Mouse (Mus musculus): Measurements from ENCODE around the gene Tbc1d2.

DNA sequence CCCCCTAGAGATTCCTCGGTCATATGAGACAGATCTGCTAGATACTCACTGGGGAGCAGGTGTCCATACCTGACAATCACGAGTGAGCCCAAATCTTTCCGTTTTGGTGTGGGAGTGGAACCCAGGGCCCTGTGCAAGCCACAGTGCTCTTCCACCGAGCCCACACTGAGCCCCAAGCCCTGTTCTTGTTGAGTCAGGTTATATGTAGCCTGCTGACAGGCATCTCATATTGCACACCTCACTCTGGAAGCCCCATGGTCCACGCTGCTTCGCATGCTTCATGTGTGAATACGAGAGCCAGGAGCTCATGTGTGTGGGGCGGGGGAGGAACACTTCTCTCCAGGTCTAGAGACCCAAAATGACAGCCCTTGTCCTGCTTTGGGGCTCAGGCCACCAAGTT, 60.9 kb downstream of the Tbc1d2 start:
- no peak for TF ChIP-seq CTCF (IDR thresholded peaks at IDR 0.05)
- TF ChIP-seq POLR2A (IDR thresholded peaks at IDR 0.05; ENCODE audit: insufficient read depth, low read depth, low read length), result no peak
